Mouse (Mus musculus) left cerebral cortex, postnatal 14 days (tissue): ENCODE data around the gene Snx29. TPM values are rescaled to one million over a fixed set of nuclear protein-coding genes. Genes with fewer than 3 reads are reported as not detected.
A peak's percentile ranks its signal among the peaks of the same experiment; 100 is the strongest.

Experiments used
- DNase-seq, 2 experiments: peaks; one replicate each; pipeline ENCODE4 v3.0.0; 2021 to 2022; ENCODE audit warnings: low spot score in 2 of 2, mixed read lengths in 1 of 2
- intact Hi-C: fragments of 180-260 bp; cut with DNase I; formaldehyde crosslinking; loops from one replicate; pipeline ENCODE4 v1.15.1; 2025
- total RNA-seq, 2 experiments: library from RNA; stranded (reverse); gene quantifications; 2 replicates each; pipeline ENCODE4 v1.2.3; 2021

Snx29 gene
- total RNA-seq, 2 experiments from 2014 or later, result 21.5 to 29.5 TPM

DNA sequence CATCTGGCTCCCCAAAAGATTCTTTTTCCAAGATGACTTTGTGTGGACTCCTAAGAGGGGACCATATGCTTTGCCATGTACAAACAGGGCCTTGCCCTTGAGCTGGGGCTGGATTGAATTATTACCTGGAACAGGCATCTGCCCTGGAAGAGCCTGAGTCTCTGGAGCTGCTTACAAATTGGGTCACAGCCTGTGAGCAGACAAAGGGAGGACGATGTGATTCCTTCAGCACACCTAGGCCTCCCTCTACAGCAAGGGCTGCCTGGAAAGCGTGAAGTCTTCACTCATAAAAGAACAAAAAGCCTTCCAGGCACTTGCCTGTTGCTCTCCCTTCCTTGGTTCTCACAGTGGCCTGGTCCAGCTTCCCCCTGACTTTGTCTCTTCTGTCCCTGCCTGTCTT is 449.6 kb downstream of the Snx29 start:
- no peak for DNase-seq
- intact Hi-C loops, result no loop called here

DNA sequence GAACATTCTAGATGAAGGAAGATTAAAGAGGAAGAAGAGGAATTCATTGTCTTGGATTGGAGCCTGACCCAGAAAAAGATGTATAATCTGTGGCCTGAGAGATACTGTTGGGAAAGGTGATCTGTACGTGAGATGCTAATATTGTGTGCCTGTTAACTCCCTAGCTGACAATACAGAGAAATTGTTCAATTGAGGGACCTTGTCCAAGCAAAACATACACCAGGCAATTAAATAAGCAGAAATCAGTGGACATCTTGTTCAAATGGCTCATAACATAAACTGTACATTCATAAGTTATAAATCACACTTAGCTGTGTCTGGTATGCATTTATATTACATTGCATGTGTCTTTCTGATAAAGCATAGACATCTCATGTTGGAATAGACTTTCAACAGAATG is 451.6 kb downstream of the Snx29 start:
- no peak for DNase-seq
- intact Hi-C loops, result no loop called here

GRCm38 (mm10) chr16:11776528-11776927 is 453.8 kb downstream of the Snx29 start:
- intact Hi-C loops, result no loop called here
- DNase-seq, result no peak

DNA sequence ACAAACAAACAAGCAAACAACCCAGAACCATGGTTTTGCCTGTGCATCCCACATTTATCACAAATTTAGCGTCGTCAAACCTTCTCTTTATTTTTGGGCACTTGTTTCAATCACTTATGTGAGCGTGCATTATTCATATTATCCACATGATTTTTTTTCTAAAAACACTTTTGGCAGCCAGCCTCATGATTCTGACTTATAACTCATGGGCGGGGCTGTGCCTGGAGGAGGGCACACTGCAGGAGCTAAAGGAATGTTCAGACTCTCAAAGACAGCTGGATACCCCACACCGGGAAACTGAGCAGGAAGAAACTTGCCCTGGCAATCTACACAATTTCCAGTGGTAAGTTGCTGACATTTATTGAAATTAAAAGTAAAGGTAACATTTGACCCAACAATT is 455.5 kb downstream of the Snx29 start:
- intact Hi-C loops, result no loop called here
- DNase-seq, result peak; percentile 14 to 50

DNA sequence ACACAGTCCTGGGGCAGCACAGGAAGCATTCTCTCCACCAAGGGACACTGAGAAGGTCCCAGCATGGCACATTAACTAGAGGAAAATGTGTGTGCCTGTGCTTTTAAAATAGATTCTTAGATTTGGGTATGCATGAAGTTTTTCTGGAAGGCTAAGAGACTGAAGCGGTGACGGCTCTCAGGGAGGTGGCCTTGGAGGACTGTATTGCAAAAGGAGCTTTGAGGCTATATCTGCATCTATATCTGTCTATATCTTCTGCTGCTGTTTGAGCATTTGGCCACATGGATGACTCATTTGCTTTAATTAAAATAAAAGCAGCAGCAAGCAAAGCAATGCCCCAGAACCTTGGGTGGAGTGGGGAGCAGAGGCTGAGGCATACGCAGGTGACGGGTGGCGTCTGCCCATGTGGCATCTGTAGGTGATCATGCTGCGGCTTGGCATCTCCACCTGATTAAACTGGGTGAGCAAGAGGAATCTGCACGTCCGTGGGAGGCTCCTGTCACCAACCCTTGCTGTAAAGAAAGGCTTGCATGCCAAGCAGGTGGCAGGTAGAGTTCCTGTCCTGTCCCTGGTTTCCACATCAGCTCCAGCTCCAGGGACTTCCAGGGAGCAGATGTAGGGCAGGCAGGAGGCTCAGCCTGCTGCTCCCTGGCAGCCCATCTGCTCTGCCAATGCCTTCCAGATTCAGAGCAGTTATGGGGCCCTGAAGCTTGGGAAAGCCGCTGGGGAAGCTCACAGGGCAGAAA is 456.2 kb downstream of the Snx29 start:
- intact Hi-C loops, result no loop called here
- peak; percentile 29 to 37 for DNase-seq

DNA sequence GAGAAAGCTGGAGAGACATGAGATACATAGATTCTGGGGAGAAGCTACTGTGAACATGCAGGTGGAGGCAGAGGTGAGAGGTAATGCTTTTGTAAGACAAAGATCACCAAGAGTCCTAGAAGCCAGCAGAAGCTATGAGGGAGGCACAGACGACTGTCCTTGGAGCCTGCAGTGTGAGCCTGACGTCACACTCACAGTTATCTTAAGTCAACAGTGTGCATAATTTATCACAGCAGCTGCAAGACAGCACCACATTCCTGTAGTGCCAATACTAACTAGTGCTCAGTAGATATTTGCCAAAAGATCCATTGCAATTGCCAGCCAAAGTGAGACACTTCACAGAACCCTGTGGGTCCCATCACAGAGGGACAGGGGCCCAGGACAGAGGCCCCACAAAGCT is 459.4 kb downstream of the Snx29 start:
- DNase-seq, result peak in 1 of 2 experiments; percentile 31
- intact Hi-C loops, result no loop called here

- no peak for DNase-seq
- intact Hi-C loops, result no loop called here
Measured at GRCm38 (mm10) chr16:11783337-11783736, 460.6 kb downstream of the Snx29 start.

- intact Hi-C loops, result no loop called here
Measured at GRCm38 (mm10) chr16:11784354-11784753, 461.6 kb downstream of the Snx29 start.

GRCm38 (mm10) chr16:11785806-11786205 is 463.1 kb downstream of the Snx29 start:
- intact Hi-C loops, result no loop called here
- DNase-seq, result no peak

More at GRCm38 (mm10) chr16:11784354-11784753, 461.6 kb downstream of the Snx29 start:
- no peak for DNase-seq

DNA sequence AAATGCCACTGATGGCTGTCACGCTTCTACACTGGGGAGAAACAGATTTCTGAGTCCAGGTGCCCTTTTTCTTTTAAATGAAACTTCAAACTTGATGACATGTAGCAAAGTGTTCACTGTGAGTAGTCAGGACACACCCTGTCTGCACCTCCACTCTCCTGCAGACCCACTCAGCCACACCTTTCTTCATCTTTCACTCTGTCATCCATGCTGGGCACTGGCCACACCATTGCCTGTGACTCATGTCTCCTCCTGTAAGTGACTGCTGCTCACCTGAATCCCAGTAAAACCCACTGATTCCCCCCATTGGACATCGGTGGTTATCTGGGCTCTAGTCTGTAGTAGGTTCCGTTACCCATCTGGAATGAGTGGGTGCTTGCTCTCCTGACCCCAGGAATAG is 467.8 kb downstream of the Snx29 start:
- no peak for DNase-seq
- intact Hi-C loops, result no loop called here

GRCm38 (mm10) chr16:11793391-11793790 is 470.7 kb downstream of the Snx29 start:
- DNase-seq, result no peak
- intact Hi-C loops, result no loop called here

DNA sequence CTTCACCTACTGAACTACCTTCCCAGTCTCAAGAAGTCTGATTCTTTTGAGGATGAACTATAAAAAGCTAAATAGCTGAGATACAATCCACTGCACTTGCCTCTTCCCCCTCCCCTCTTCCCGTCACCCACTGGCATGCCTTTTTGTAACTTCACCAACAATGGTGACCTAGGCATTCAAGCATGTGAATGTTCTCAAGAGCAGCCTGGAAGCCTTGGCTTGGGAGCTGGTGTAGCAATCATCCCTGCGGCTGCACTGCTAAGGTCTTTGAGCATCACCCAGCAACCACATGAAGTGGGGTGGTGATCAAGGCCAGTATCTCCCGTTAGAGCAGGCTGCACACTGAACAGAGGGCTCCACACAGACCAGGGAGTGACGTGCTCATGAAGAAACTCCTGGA is 471.9 kb downstream of the Snx29 start:
- DNase-seq, result no peak
- intact Hi-C loops, result no loop called here

GRCm38 (mm10) chr16:11795758-11796460 is 473.2 kb downstream of the Snx29 start:
- DNase-seq, result no peak
- intact Hi-C loops, result no loop called here

DNA sequence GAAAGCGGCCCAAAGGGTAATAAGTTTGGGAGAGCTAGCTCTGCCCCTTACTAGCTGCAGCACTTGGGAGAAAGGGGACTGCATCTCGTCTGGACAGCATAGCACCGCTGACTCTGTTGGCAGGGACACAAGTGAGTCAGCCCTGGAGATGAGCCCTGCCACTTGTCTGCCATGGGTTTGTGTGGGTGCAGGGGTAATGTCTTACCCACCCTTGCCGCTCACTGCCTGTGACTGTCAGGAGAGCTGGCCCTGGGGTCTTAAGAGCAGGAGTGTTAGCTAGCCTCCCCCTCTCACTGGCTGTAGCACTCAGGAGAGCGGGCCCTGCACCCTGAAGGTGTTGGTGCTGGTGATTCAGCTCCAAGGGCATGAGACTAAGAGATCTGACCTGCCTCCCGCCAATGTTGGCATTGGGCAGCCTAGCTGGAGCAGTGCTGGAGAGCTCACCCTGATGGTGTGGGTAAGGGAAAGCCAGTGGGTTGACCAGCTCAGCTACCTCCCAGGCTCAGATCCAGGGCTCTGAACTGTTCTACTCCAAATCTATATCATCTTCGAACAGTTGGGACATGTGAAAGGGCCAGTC is 479.3 kb downstream of the Snx29 start:
- no peak for DNase-seq
- intact Hi-C loops, result no loop called here

Other genes with a start within 250 kb of the Snx29 start
- 10 to 100 TPM; 35.0 to 37.1 TPM for gene Txndc11, start 188.3 kb upstream of the Snx29 start, total RNA-seq
- 10 to 100 TPM; 54.2 to 68.5 TPM for gene Zc3h7a, start 146.5 kb upstream of the Snx29 start, total RNA-seq
- gene Rsl1d1, start 119.6 kb upstream of the Snx29 start, total RNA-seq, result 10 to 100 TPM; 49.1 to 53.8 TPM
- 10 to 100 TPM; 83.9 to 86.9 TPM for gene Gspt1, start 68.6 kb upstream of the Snx29 start, total RNA-seq
- not detected for gene Tnfrsf17, start 9.1 kb upstream of the Snx29 start, total RNA-seq